Mouse (Mus musculus) liver (tissue): ENCODE measurements around the gene Mcur1.
A peak's percentile ranks its signal among the peaks of the same experiment; 100 is the strongest.

Experiments used
- DNase-seq: peaks from one replicate; pipeline ENCODE4 v3.0.0-alpha.2; 2020; ENCODE audit warnings: mixed read lengths

The Mcur1 gene

DNA sequence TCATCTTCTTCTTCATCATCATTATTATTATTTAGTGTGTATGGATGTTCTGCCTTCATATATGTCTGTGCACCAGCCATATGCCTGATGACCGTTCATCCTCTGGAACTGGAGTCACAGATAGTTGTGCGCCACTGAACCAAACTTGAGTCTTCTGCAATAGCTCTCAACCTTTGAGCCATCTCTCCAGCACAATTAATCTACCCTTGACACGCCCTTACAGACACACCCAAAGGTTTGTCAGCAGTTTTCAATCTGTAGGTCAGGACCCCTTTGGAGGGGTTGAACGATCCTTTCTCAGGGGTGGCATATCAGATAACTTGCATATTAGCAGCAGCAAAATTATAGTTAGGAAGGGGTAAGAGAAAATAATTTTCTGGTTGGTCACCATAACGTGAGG lies 4.7 kb upstream of the Mcur1 start:
- DNase-seq, result no peak

DNA sequence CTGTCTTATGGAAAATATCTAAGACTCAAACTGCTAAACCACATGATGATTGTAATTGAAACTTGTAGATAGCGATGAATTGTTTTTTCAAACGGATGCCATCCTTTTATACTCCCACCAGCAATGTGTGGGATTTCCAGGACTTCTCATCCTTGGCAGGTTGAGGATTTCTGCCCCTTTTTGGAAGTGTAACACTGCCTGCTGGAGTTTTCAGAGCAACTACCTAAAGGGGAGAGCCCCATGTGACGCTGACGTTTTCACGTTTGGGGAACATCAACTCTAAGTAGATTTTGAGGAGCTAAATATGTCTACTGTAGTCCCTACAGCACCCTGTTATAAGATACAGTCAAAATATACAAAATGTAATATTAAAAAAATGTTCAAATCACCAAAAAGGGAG lies 2.7 kb upstream of the Mcur1 start:
- no peak for DNase-seq

DNA sequence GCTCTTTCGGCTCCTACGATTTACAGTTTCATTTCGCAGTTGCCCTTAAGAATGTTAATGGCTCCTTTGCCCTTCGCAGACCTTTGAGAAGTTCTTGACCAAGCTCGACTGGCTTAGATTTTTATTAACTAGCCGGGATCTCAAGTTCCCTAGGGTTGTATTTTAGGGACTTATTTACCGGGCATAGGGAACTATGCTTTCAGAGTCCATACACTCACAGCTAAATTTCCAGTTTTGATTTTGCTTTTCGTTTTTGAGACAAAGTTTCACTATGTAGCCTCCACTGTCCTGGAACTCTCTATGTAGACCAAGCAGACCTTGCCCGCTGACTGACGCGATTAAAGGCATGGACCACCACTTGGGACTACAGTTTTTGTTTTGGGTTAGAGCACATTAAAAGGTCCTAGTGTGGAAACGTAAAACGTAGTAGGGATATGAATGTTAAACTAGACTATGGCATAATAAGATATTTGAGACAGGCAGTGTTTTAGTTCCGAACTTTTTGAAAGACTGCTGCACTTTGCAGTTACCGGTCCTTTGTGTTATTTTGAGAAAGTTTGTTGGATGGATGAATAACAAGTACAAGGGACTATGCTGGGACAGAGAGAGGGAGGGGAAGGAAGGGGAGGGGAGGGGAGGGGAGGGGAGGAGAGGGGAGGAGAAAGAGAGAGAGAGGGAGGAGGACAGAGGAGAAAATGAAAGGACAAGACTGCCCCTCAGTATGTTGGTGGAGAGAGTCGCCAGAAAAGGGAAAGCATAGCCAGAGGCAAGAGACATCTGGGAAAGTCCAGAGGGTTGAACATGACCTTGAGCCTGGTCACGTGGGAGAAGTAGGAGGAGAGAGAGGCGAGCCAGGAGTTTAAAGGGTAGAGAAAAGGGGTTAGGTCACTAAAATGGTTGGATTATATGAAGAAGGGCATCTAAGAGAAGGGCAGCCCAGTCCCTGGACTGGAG lies 744 bp upstream of the Mcur1 start:
- DNase-seq, result peak; percentile 24

DNA sequence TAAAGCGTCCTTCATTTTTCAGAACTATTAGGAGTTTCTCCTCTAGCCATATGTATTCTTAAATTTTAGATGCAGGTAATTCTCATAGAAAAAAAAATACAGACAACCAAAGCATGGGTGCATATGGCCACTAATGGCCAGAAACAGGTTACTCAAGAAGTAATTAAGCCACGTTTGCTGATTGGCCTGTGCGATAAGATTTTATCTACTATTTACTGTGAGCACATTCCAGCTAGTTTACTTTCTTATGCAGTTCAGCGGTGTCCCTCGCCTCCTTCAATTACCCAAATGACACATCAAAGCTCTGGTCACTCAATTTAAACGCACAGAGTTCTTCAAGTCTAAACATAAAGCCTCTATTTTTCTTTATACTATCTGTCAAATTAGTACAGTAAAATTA lies 1.0 kb downstream of the Mcur1 start:
- DNase-seq, result no peak

DNA sequence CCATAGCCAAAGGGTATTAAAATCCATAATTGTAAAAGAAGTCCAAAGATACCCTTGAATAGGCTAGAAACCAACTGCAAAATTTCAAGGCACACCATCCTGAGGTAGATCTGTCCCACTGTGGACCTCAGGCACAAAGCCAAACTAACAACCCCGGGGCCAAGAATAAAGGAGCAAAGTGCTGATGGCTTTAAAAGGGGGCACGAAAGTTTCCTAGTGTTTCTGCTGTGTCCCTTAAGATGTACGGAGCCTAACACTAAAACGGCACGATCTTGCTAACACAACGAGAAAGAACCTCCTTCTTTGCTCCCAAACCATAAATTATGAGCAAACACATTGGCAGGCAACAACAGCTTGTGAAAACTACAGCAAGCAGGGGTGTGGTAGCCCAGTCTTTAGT lies 1.6 kb downstream of the Mcur1 start:
- DNase-seq, result no peak

DNA sequence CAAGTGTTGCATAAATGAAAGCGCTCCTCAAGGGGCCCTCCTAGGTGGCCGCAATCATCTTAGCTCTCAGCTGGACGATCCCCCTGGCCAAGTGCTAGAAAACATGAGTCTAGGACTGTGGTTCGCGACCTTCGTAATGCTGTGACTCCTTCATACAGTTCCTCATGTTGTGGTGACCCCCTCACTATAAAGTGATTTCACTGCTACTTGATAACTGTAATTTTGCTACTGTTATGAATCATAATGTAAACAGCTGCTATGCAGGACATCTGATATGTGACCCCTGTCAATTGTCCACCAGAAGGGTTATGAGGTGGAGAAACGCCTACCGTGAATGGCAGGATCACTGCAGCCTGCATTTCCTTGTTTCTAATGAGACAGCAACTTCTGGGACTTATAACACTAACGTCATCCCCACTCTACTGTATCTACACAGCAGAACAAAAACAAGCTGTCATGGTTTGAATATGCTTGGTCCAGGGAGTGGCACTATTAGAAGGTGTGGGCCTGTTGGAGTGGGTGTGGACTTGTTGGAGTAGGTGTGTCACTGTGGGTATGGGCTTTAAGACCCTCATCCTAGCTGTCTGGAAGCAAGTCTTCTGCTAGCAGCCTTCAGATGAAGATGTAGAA lies 3.0 kb downstream of the Mcur1 start:
- DNase-seq, result no peak

DNA sequence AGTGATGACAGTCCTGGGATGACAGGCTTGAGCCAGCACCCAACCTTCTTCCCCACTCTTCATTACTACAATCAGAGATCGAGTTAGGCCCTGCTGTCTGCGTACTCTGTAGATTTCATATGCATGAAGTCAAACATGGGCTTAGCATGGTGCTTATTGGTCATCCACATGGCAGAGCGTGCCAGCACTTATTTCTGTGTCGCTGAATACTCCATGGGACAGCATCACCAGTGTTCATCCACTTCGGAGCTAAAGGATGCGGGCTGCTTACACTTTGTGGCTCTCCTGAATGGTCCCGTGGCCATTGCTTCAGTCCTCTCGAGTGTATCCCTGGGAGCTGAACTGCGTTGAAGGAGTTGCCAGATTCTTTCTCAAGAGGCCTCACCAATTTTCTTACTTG lies 4.7 kb downstream of the Mcur1 start:
- DNase-seq, result no peak

DNA sequence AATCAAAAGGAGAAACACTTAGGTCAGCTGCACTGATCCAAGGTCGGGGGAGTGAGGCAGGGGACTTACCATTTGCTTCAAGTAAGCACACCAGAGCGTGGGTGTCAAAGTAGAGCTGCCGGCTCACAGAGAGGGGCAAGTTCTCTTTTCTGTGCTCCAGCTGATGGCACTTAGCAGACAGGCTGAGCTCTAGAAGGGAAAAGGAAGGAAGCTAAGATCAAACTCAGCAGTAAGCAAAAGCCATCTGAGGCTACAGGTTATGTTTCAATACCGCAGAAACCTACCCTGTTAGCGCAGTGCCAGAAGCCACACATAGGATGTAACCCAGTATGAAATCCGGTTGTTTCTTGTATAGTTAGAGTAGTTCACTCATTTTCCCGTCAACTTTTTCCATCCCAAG lies 5.2 kb downstream of the Mcur1 start:
- no peak for DNase-seq

DNA sequence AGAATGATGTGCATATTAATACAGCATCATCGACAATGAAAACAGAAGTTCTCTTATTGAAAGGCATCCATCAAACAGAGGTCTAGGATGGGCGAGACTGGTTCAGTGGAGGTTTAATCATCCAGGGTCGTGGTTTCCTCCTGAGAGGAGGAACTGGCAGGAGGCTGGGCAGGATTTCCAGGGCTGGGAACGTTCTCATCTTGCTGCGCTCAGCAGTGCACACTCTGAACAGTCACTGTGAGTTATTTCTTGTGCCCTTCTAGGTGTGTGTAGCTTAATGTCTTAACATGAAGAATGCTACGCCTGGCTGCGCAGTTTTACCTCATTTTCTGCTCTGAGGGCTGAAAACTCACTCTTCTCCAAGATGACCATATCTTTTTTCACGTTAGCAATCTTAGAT lies 9.3 kb downstream of the Mcur1 start:
- DNase-seq, result no peak

DNA sequence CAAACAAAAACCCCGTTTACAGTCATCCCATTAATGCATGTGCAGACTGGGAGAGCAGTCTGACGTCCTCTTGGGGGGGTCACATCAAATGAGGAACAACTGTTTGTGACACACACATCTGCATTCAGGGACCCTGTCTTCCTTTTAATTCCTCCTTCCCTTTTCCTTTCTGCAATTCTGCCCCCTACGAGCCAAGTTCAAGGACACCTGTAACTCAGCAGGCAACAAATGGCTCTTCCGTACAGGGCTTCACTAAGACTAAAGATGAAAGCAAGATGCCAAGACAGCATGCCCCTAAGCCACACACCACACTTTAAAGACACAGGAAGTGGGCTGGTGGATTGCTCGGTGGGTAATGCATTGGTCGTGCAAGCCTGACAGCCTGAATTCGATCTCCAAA lies 10.1 kb downstream of the Mcur1 start:
- no peak for DNase-seq

DNA sequence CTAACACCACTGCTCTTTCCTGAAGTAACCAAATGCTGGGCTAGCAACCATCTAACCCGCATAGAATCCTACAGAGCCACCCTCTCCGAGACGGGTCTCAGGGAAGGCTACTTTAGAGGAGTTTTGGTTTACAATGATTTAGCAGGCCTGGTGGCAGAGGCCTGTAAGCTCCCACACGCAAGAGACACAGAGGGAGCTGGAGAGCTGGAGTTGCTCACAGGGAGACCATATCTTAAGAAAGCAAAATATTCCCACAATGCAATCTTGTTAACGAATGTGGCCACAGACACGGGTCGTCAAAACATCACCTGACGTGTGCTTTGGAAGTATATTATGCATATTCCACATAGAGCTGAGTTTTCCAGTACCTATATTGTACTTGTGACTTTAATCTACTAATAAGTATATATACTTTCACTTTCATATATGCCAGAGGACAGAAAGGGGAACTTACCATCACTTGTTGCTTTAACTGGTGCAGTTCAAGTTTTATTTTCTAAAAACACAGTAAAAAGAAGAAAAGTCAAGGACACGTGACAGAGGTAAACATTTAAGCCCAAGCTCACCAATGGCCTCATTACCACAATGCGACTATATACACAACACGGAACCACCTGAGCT lies 10.8 kb downstream of the Mcur1 start:
- DNase-seq, result no peak

DNA sequence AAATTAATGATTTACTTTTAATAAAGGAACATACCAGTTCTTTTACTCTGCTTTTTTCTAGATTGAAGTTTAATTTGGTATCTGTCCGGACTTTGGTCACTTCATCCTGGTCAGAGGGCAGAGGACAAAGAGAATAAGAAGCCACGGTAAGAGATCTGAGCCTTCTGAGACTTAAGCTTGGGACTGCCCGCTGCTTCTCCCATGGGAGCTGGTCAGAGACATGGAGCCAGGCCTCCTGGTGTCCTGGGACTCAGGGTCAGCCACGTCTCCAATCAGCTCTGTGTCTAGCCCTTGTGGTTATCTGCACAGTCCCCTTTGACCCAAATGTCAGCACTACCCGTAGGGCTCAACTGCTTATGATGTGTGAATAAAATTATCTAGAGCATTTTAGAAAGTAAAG lies 11.4 kb downstream of the Mcur1 start:
- DNase-seq, result no peak

DNA sequence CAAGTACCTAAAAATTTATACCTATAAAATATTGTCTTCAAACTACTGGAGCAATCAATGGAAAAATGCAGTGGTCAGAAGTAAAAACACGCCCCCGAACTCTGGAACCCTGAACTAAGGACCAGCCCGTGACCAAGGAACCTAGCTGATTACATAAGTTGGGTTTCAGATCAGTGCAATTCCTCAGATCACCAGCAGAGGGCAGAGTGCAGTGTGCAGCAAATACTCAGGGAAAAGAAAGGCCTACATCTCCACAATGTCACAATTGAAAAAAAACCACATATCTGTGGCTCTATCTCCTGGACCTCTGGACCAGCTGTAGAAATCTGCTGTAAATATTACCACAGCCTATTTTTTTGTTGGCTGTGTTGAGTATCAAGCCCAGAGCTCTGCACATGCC lies 13.1 kb downstream of the Mcur1 start:
- DNase-seq, result peak; percentile 77

DNA sequence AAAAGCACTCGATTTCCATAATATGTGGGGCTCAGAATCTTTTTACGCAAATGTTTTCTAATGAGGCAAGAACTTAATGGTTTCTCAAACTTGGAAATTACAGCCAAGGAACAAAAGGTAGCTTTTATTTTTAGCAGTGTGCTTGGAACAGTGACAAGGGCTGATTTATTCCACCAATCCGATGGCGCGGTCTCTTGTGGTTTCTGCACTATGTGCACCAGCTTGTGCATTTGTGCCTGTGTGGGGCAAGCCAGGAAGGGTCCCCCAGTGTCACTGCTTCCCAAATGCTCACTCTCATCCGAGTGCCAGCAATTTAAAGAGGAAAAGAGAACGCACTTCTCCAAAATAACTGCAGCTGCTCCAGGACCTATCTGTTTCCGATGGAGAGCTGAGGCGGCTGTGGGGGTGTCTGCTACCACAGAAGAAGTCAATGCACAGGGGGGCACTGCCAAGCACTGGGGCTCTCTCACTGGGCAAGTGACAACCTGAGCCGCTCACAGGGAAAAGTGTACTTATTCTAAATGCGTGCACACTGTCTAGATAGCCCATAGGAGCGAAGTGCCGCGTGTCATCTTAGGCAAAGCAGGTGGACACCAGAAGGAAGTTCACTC lies 19.7 kb downstream of the Mcur1 start:
- DNase-seq, result no peak

DNA sequence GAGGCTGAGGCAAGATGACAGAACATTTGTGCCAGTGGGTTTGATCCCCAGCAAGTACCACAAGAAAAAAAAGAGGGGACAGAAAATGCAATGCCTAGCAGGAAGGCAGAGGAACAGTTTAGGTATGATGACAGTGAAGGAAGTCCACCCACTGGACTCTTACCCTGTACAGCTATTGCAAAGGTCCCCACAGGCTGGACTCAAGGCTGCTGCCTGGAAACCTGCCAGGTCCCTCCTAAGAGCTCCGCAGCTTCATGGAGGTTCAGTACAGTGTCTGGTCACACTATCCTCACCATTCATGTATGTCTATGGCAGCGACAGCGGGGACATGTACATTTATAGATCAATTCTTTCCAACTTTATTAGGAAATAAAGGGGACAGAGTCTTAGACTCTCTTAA lies 20.6 kb downstream of the Mcur1 start:
- no peak for DNase-seq

DNA sequence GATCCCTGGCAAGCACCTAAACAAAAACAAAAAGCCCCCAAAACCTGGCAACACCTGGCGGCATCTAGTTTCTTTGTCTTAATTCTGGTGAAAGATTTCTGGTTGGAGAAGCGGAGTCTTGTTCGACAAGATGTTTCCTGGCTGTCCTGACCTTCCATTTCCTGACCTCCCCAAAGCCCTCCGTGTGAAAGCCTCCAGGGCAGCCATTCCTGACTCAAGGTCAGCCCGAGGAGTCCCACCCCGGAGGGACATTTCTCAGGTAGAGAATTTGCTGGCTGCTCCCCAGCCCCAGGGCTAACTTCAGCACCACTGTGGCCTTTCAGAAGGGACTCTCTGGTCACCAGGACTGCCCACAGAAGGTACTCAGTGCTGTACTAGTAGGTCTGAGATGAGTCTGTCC lies 22.1 kb downstream of the Mcur1 start:
- no peak for DNase-seq

DNA sequence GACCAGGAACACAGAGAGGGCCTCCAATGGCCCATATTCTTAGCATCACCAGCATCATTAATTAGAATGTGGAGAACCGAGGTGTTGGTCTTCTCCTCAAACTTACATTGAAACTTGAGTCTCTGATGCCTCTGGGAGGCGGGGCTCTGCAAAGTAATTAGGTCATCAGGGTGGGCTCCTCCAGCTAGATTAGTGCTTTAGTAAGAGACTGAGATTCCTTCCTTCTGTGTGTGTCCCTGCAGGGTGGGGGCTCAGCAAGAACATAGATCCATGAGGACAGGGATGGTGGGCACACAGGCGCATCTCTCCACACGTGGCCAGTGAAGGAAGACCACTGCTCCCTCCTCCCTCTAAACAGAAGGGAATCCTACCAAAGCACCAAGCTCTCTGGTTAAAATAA lies 26.0 kb downstream of the Mcur1 start:
- no peak for DNase-seq

DNA sequence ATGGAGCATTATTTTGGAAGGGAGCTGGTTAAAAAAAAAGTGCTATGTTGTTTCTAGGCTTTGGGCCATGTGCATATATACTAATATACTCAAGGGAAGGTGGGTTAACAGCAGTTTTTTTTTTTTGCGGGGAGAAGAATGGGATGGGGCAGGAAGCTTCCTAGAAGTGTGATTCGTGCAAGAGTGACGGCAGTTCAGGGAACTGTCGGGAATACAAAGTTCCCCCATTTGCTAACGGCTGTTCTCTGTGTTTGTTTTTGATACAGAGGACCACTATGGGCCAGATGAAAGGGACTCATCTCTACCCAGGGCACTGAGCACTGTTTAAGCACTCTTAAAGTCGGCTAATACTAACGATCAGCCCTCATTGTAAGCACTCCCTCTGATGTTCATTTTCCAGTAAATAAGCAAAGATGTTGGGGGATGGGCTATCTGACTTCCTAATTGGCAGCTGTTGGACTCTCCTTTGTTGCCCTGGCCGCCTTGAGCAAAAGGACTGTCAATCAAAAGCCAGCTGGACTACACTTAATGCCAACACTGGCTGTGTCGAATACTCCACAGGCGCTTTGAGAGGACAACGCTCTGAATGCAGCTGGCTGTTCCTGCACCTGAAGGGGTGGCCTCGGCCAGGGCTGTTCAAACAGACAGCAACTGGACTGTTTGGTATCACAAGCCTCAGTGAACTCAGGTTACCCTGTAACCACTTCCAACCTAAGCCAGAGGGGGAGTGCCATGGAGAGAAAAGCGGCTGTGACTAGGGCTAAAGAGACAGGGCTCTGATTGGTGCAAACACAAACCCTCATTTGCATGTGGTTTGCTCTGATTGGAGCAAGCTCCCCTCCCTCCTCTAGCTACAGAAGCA lies 28.9 kb downstream of the Mcur1 start:
- peak; percentile 46 for DNase-seq

DNA sequence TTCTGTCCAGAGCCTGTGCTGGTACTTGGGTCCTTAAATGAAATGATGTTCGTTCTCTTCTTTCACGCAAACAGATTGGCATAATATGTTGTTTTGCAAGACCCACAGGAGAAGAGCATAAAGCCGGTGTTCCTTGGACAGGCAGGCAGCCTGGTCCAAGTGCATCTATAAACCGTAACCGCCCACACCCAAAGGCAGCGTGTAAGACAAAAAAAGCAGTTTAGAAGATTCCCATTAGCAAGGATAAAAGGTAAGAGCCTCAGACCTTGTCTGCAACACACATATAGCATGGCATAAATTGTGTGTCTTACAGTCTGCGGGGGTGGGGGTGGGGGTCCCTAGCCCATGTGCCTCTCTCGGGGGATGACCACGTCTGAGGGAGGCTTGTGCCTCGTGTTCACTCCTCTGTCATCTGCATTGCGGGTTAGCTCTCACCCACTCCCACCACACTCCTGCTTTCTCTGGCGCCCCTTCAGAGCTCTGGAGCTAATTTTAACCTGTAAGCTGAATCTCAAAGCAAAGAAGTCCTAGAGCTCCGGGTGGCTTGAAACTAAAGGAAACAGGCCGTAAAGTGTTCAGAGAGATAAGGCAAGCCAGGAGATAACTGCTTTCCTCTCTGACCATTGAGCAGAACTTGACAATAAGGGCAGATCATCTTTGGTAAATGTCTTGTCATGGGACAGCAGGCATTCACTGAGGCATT lies 29.7 kb downstream of the Mcur1 start:
- DNase-seq, result no peak

DNA sequence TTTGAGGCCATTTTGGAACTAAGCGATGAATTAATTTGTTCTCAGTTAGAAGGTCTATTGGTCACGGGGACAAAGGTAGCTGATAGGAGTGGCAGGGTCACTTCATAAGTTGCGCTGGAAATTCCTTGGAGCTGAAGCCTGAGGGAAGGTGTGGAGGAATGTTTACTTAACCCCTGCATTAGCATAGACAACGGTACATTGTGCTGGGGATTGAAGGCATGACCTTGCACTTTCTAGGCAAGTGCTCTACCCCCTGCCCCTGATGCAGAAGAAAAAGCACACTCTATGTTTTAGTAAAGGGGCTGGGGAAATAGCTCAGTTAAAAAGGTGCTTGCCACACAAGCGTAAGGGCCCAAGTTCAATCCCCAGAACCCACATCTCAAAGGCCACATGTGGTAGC lies 33.7 kb downstream of the Mcur1 start:
- no peak for DNase-seq

DNA sequence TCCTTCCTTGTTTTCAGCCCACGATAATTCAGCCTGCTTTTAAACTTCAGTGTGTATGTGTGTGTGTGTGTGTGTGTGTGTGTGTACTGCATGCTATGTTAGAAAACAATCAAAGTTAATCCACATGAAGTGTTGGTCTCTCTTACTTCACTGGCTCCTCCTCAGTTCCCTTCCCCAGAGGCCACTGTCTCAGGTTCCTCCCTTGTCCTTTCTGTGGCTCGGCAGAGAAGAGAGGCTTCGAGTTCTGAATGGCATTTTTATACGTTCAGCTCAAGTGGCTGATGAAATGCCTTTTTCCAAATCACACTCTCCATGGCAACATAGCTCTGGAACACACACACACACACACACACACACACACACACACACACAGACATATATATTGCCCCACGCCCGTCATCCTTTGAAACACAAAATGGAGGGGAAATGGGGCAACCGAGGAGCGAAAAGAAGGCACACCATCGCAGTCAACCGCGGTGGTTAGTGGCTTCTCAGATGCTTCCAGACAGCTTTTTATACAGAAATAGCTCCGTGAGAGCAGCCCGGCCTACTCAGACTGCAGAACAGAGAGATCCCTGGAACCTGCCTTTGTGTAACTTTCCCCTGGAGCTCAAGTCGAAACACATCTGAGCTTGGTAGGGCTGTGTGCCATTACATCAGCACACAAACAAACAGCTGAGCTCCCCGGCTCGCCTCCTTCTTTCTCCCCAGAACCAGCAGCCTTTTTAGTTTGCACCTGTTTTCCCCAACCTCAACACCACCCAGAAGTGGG lies 34.4 kb downstream of the Mcur1 start:
- no peak for DNase-seq
